Mouse (Mus musculus): ENCODE results near the gene Lpin1. TPM values are rescaled to one million over a fixed set of nuclear protein-coding genes. Genes with fewer than 3 reads are reported as not detected.

Gene Lpin1
- polyA plus RNA-seq, 1 experiment from 2014 or later = 11.7 TPM

GRCm38 (mm10) chr12:16492713-16493112, 118.1 kb downstream of the Lpin1 start:
- Histone ChIP-seq H3K4me1 (no peaks in the 10 kb centered on the region), H3K9me3 (replicated peaks) (no peaks in the 10 kb centered on the region), H3K27ac (no peak overlapping the region), H3K9ac (no peak overlapping the region), H3K27me3 (no peaks in the 10 kb centered on the region), H3K4me3 (no peak overlapping the region), H3K4me2 (no peak overlapping the region), H3K36me3 (ENCODE audit: poor library complexity, severe bottlenecking) (no peaks in the 10 kb centered on the region)
- no peak for ATAC-seq
- 83% methylated on average over 6 of the region's 6 CpGs for WGBS

GRCm38 (mm10) chr12:16488899-16489298, 121.9 kb downstream of the Lpin1 start:
- H3K27ac ChIP-seq = no peak overlapping the region

GRCm38 (mm10) chr12:16487453-16487852, 123.3 kb downstream of the Lpin1 start:
- 63% methylated on average over 2 of the region's 2 CpGs for WGBS
- no peak overlapping the region for H3K27ac ChIP-seq
- no peak for ATAC-seq
- H3K9ac ChIP-seq = no peak overlapping the region
- no peaks in the 10 kb centered on the region for H3K27me3 ChIP-seq
- H3K4me3 ChIP-seq = no peak overlapping the region
- H3K36me3 ChIP-seq (ENCODE audit: poor library complexity, severe bottlenecking) = no peaks in the 10 kb centered on the region
- no peak overlapping the region for H3K4me2 ChIP-seq
- H3K9me3 ChIP-seq (replicated peaks) = no peaks in the 10 kb centered on the region
- H3K4me1 ChIP-seq = no peaks in the 10 kb centered on the region

More at GRCm38 (mm10) chr12:16488899-16489298, 121.9 kb downstream of the Lpin1 start:
- Histone ChIP-seq H3K36me3 (ENCODE audit: poor library complexity, severe bottlenecking) (no peaks in the 10 kb centered on the region), H3K27me3 (no peaks in the 10 kb centered on the region), H3K9me3 (replicated peaks) (no peaks in the 10 kb centered on the region), H3K4me2 (no peak overlapping the region), H3K4me3 (no peak overlapping the region), H3K9ac (no peak overlapping the region), H3K4me1 (no peaks in the 10 kb centered on the region)
- ATAC-seq = no peak

Other genes starting within 250 kb of the Lpin1 start
- gene Ntsr2, start 42.4 kb upstream of the Lpin1 start, polyA plus RNA-seq (2015; fragmentation: Nextera tagmentation; extraction: Ambion mirVana) = 0.67 and 0.99 TPM in 2 replicates
- 0.85 and 0.97 TPM in 2 replicates for gene Greb1, start 189.9 kb upstream of the Lpin1 start, polyA plus RNA-seq (2015; fragmentation: Nextera tagmentation; extraction: Ambion mirVana)
- 43.3 and 51.8 TPM in 2 replicates for gene E2f6, start 200.0 kb upstream of the Lpin1 start, polyA plus RNA-seq (2015; fragmentation: Nextera tagmentation; extraction: Ambion mirVana)